Mouse (Mus musculus) MEL (cell line): Measurements from ENCODE around the gene Gm28360.
"Not testable (repeated sequence)": the region's sequence is repeated elsewhere in the genome, so short reads cannot be mapped to it uniquely, and the experiment has no call there.

Experiments
- CHD1 ChIP-seq: IDR thresholded peaks from 2 replicates; pipeline ENCODE4 v1.6.1; 2012; ENCODE audit warnings: low read depth, mild to moderate bottlenecking, inconsistent platforms, low read length, improper control_type of control experiment
- CHD2 ChIP-seq: IDR thresholded peaks from 2 replicates; pipeline ENCODE4 v1.6.1; 2011; ENCODE audit warnings: low read length, improper control_type of control experiment
- CTCF ChIP-seq, 3 experiments: IDR thresholded peaks in 2 of 3; conservative IDR thresholded peaks in 1 of 3; 2 replicates each; pipeline ENCODE4 v1.5.1; 2011 to 2012; ENCODE audit warnings: low read length in 3 of 3, low read depth in 2 of 3, mild to moderate bottlenecking in 2 of 3, improper control_type of control experiment in 1 of 3, inconsistent platforms in 1 of 3, mixed read lengths in 1 of 3, moderate library complexity in 1 of 3; ENCODE audit not compliant: control insufficient read depth in 1 of 3, insufficient read depth in 1 of 3, poor library complexity in 1 of 3, severe bottlenecking in 1 of 3
- E2F4 ChIP-seq: IDR thresholded peaks from 2 replicates; pipeline ENCODE4 v1.6.1; 2011; ENCODE audit warnings: low read depth, low read length, improper control_type of control experiment, borderline replicate concordance
- ELF1 ChIP-seq: IDR thresholded peaks from 2 replicates; pipeline ENCODE4 v1.6.1; 2014; ENCODE audit warnings: low read depth, mild to moderate bottlenecking, inconsistent platforms, low read length, improper control_type of control experiment, moderate library complexity
- EP300 ChIP-seq, 2 experiments: IDR thresholded peaks; 2 replicates each; pipeline ENCODE4 v1.6.1; 2011; ENCODE audit warnings: improper control_type of control experiment in 2 of 2, low read length in 2 of 2, low read depth in 1 of 2, mild to moderate bottlenecking in 1 of 2
- ETS1 ChIP-seq: IDR thresholded peaks from 2 replicates; pipeline ENCODE4 v1.6.1; 2012; ENCODE audit warnings: low read depth, mild to moderate bottlenecking, inconsistent platforms, low read length, improper control_type of control experiment, moderate library complexity
- JUND ChIP-seq: IDR thresholded peaks from 2 replicates; pipeline ENCODE4 v1.6.1; 2011; ENCODE audit warnings: low read depth, mild to moderate bottlenecking, improper control_type of control experiment, low read length
- KAT2A ChIP-seq: conservative IDR thresholded peaks from 2 replicates; pipeline ENCODE4 v1.6.1; 2012; ENCODE audit warnings: low read depth, low read length, improper control_type of control experiment, inconsistent platforms
- MXI1 ChIP-seq: IDR thresholded peaks from 2 replicates; pipeline ENCODE4 v1.6.1; 2011; ENCODE audit warnings: mild to moderate bottlenecking, low read depth, low read length, improper control_type of control experiment
- POLR2A ChIP-seq, 2 experiments: IDR thresholded peaks; 2 replicates each; pipeline ENCODE4 v1.6.1; 2011 to 2012; ENCODE audit warnings: low read length in 2 of 2, mild to moderate bottlenecking in 2 of 2, control low read depth in 1 of 2, improper control_type of control experiment in 1 of 2, low read depth in 1 of 2, moderate library complexity in 1 of 2; ENCODE audit not compliant: control insufficient read depth in 1 of 2, insufficient read depth in 1 of 2, poor library complexity in 1 of 2
- RCOR1 ChIP-seq: IDR thresholded peaks from 2 replicates; pipeline ENCODE4 v1.6.1; 2012; ENCODE audit warnings: low read depth, mild to moderate bottlenecking, inconsistent platforms, low read length, improper control_type of control experiment
- USF1 ChIP-seq: IDR thresholded peaks from 2 replicates; pipeline ENCODE4 v1.6.1; 2014; ENCODE audit warnings: low read depth, mild to moderate bottlenecking, inconsistent platforms, low read length, improper control_type of control experiment, moderate library complexity

- not testable (repeated sequence) for TF ChIP-seq ELF1; CTCF (IDR thresholded peaks at IDR 0.05 in 2 of 3, conservative IDR thresholded peaks at IDR 0.05 in 1 of 3; ENCODE audit: control insufficient read depth in 1 of 3, insufficient read depth in 1 of 3, low read depth in 2 of 3, low read length in 3 of 3, poor library complexity in 1 of 3, severe bottlenecking in 1 of 3); CHD2; RCOR1; E2F4; KAT2A; USF1; MXI1; ETS1; POLR2A (IDR thresholded peaks at IDR 0.05; ENCODE audit: control insufficient read depth in 1 of 2, insufficient read depth in 1 of 2, low read depth in 1 of 2, low read length in 2 of 2, poor library complexity in 1 of 2); JUND; EP300 (IDR thresholded peaks at IDR 0.05; ENCODE audit: low read depth in 1 of 2, low read length in 2 of 2); CHD1
Measured at GRCm38 (mm10) chr1:117816271-117816670, 13.6 kb upstream of the Gm28360 start.
